Mouse (Mus musculus): ENCODE measurements around the gene Clstn3. TPM values are rescaled to one million over a fixed set of nuclear protein-coding genes. Genes with fewer than 3 reads are reported as not detected.
A peak's percentile ranks its signal among the peaks of the same experiment; 100 is the strongest.
"Not testable (repeated sequence)": the region's sequence is repeated elsewhere in the genome, so short reads cannot be mapped to it uniquely, and the experiment has no call there.

Clstn3 gene
- polyA plus RNA-seq, 1 experiment from 2014 or later = 6.4 TPM

DNA sequence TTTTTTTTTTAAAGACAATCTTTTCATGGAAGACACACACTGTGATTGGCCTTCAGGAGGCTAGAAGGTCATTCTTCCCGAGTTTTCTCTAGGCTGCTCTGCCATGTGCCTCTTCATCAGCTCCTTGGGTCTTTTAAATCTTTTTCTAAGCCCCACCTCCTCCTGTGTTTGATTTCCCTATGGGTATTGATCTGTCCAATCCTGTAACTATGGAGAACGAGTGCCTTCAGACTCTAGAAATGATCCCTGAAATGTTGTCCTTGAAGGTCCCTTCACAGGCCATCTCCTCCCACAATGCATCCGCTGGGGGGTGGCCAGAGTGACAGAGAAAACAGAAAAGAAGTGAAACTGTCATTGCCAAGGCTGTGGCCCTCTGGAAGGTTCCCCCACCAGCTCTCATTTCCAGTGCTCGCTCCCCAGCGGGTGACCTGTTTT lies 12.6 kb upstream of the Clstn3 start:
- no peak overlapping the region for H3K4me3 ChIP-seq (ENCODE audit: low read depth, low read length)
- no peaks in the 10 kb centered on the region for H3K27me3 ChIP-seq (ENCODE audit: control insufficient read depth, insufficient read depth, low read length)
- ATAC-seq (replicated peaks; ENCODE audit: insufficient number of reproducible peaks, low FRiP score, low TSS enrichment, low read depth) (no peak), DNase-seq (ENCODE audit: low spot score) (no peak)
- WGBS = 67% methylated on average over 5 of the region's 5 CpGs
- H3K36me3 ChIP-seq (replicated peaks; ENCODE audit: control insufficient read depth, insufficient read depth, low read depth, low read length) = no peaks in the 10 kb centered on the region
- H3K4me1 ChIP-seq (ENCODE audit: control insufficient read depth, insufficient read depth, low read length) = no peaks in the 10 kb centered on the region
- H3K4me2 ChIP-seq (ENCODE audit: low read depth, low read length) = no peak overlapping the region
- no peak overlapping the region for H3K9ac ChIP-seq (replicated peaks; ENCODE audit: low read length)
- H3K9me3 ChIP-seq (replicated peaks; ENCODE audit: control insufficient read depth, low read length) = no peaks in the 10 kb centered on the region
- H3K27ac ChIP-seq (replicated peaks; ENCODE audit: low read depth, low read length) = no peak overlapping the region

DNA sequence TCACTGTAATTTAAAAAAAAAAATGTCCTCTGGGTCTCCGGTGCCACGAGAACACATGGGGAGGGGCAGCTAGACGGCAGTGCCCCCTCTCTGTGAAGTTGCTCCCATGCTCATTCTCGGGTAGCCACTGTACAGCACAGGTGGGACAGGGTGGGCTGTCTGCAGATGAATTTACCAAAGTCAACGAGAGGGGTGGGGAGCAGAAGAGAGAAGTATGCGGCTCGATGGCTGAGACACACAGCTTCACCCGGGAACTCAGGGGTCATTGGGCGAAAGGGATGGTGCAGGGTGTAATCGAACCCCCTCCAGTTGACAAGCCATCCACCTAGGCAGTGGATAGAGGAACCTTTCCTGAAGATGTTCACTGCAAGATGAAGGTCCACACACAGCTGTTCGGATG lies 12.2 kb upstream of the Clstn3 start:
- no peak for ATAC-seq (replicated peaks; ENCODE audit: insufficient number of reproducible peaks, low FRiP score, low TSS enrichment, low read depth)
- no peak overlapping the region for H3K27ac ChIP-seq (replicated peaks; ENCODE audit: low read depth, low read length)
- H3K9me3 ChIP-seq (replicated peaks; ENCODE audit: control insufficient read depth, low read length) = no peaks in the 10 kb centered on the region
- no peaks in the 10 kb centered on the region for H3K27me3 ChIP-seq (ENCODE audit: control insufficient read depth, insufficient read depth, low read length)
- no peaks in the 10 kb centered on the region for H3K36me3 ChIP-seq (replicated peaks; ENCODE audit: control insufficient read depth, insufficient read depth, low read depth, low read length)
- H3K9ac ChIP-seq (replicated peaks; ENCODE audit: low read length) = no peak overlapping the region
- H3K4me1 ChIP-seq (ENCODE audit: control insufficient read depth, insufficient read depth, low read length) = no peaks in the 10 kb centered on the region
- 87% methylated on average over 11 of the region's 11 CpGs for WGBS
- no peak overlapping the region for H3K4me2 ChIP-seq (ENCODE audit: low read depth, low read length)
- H3K4me3 ChIP-seq (ENCODE audit: low read depth, low read length) = no peak overlapping the region
- no peak for DNase-seq (ENCODE audit: low spot score)

DNA sequence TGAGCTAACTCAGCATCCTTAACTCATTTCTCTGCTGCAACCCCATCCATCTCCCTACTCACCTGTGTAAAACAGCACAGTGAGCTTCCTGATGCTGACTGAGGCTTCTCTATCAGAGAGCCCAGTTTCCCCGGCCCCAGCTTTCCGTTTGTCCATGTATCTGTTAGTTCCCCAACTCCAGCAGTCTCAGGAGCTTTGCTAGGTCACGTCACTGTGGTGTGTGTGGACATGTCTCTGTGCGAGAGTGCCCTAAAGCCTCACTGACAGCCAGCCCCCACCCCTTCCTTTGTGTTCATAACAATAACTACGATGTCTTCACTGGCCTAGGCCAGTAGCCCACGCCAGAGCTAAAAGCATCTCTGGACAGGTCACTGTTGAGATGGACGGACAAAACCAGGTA lies 11.6 kb upstream of the Clstn3 start:
- H3K27me3 ChIP-seq (ENCODE audit: control insufficient read depth, insufficient read depth, low read length) = no peaks in the 10 kb centered on the region
- no peaks in the 10 kb centered on the region for H3K4me1 ChIP-seq (ENCODE audit: control insufficient read depth, insufficient read depth, low read length)
- no peak overlapping the region for H3K4me2 ChIP-seq (ENCODE audit: low read depth, low read length)
- no peak overlapping the region for H3K27ac ChIP-seq (replicated peaks; ENCODE audit: low read depth, low read length)
- DNase-seq (ENCODE audit: low spot score) (no peak), ATAC-seq (replicated peaks; ENCODE audit: insufficient number of reproducible peaks, low FRiP score, low TSS enrichment, low read depth) (no peak)
- 84% methylated on average over 7 of the region's 7 CpGs for WGBS
- no peaks in the 10 kb centered on the region for H3K9me3 ChIP-seq (replicated peaks; ENCODE audit: control insufficient read depth, low read length)
- H3K36me3 ChIP-seq (replicated peaks; ENCODE audit: control insufficient read depth, insufficient read depth, low read depth, low read length) = no peaks in the 10 kb centered on the region
- H3K9ac ChIP-seq (replicated peaks; ENCODE audit: low read length) = no peak overlapping the region
- H3K4me3 ChIP-seq (ENCODE audit: low read depth, low read length) = no peak overlapping the region

DNA sequence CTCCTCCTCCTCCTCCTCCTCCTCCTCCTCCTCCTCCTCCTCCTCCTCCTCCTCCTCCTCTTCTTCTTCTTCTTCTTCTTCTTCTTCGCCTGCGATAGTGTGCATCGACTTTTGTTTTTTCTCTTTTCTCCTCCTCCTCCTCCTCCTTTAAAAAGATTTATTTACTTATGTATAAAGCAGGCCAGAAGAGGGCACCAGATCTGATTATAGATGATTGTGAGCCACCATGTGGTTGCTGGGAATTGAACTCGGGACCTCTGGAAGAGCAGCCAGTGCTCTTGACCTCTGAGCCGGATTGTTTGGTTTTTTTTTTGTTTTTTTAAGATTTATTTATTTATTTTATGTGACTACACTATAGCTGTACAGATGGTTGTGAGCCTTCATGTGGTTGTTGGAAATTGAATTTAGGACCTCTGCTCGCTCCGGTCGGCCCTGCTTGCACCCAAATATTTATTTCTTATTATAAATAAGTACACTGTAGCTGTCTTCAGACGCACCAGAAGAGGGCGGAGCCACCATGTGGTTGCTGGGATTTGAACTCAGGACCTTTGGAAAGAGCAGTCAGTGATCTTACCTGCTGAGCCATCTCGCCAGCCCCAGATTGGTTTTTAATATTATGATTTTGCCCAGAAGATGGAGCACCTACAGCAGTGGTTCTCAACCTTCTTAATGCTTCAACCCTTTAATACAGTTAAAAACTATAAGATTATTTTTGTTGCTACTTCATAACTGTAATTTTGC lies 10.9 kb upstream of the Clstn3 start:
- DNase-seq (ENCODE audit: low spot score); H3K27me3 ChIP-seq (ENCODE audit: control insufficient read depth, insufficient read depth, low read length); H3K27ac ChIP-seq (replicated peaks; ENCODE audit: low read depth, low read length); H3K4me1 ChIP-seq (ENCODE audit: control insufficient read depth, insufficient read depth, low read length); H3K4me2 ChIP-seq (ENCODE audit: low read depth, low read length); H3K9ac ChIP-seq (replicated peaks; ENCODE audit: low read length); H3K9me3 ChIP-seq (replicated peaks; ENCODE audit: control insufficient read depth, low read length); H3K36me3 ChIP-seq (replicated peaks; ENCODE audit: control insufficient read depth, insufficient read depth, low read depth, low read length); H3K4me3 ChIP-seq (ENCODE audit: low read depth, low read length); ATAC-seq (replicated peaks; ENCODE audit: insufficient number of reproducible peaks, low FRiP score, low TSS enrichment, low read depth): not testable (repeated sequence)
- WGBS = 90% methylated on average over 8 of the region's 11 CpGs

DNA sequence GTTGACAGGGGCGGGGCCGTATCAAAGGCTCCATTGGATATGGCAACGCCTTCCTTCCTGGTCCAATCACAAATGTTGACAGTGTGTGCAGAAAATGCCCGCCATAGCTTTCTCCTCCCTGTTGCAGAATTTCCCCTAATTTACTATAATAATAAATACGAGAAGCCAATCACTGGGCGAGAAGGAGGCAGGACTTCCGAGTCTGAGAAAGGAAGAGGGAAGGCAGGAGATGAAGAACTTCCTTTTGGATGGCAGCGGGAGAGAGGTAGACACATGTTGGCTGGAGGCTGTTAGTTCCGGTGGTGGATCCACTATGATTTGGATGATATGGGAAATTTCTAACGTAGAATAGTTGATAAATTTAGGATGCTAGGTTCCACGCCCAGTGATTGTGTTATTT lies 10.0 kb upstream of the Clstn3 start:
- Histone ChIP-seq H3K27ac (replicated peaks; ENCODE audit: low read depth, low read length) (no peak overlapping the region), H3K27me3 (ENCODE audit: control insufficient read depth, insufficient read depth, low read length) (no peaks in the 10 kb centered on the region), H3K9ac (replicated peaks; ENCODE audit: low read length) (no peak overlapping the region), H3K9me3 (replicated peaks; ENCODE audit: control insufficient read depth, low read length) (no peaks in the 10 kb centered on the region), H3K4me3 (ENCODE audit: low read depth, low read length) (no peak overlapping the region), H3K4me1 (ENCODE audit: control insufficient read depth, insufficient read depth, low read length) (no peaks in the 10 kb centered on the region), H3K4me2 (ENCODE audit: low read depth, low read length) (no peak overlapping the region), H3K36me3 (replicated peaks; ENCODE audit: control insufficient read depth, insufficient read depth, low read depth, low read length) (no peaks in the 10 kb centered on the region)
- no peak for ATAC-seq (replicated peaks; ENCODE audit: insufficient number of reproducible peaks, low FRiP score, low TSS enrichment, low read depth)
- 83% methylated on average over 11 of the region's 11 CpGs for WGBS
- no peak for DNase-seq (ENCODE audit: low spot score)

DNA sequence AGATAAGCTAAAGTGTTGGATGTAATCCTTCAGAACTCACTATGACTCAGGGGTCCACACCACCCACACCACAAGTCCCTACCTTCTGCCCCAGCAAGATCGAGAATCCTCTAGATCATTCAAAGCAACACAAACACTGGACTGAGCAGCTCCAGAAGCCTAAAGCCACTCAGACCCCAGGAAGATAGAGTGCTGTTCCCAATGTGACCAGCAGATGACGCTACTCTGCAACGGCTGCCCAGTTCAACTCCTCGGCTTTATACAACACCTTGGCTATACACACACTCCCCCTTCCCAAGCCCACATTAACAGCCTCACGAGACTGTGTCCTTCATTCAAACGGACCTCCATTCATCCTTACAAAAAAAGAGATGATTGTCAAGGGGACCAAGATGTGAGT lies 8.2 kb upstream of the Clstn3 start:
- Histone ChIP-seq H3K9ac (replicated peaks; ENCODE audit: low read length) (no peak overlapping the region), H3K27me3 (ENCODE audit: control insufficient read depth, insufficient read depth, low read length) (no peaks in the 10 kb centered on the region), H3K27ac (replicated peaks; ENCODE audit: low read depth, low read length) (no peak overlapping the region), H3K4me2 (ENCODE audit: low read depth, low read length) (no peak overlapping the region), H3K36me3 (replicated peaks; ENCODE audit: control insufficient read depth, insufficient read depth, low read depth, low read length) (no peaks in the 10 kb centered on the region), H3K9me3 (replicated peaks; ENCODE audit: control insufficient read depth, low read length) (no peaks in the 10 kb centered on the region), H3K4me1 (ENCODE audit: control insufficient read depth, insufficient read depth, low read length) (no peaks in the 10 kb centered on the region), H3K4me3 (ENCODE audit: low read depth, low read length) (no peak overlapping the region)
- WGBS = 37% methylated on average over 6 of the region's 6 CpGs
- no peak for ATAC-seq (replicated peaks; ENCODE audit: insufficient number of reproducible peaks, low FRiP score, low TSS enrichment, low read depth)
- DNase-seq (ENCODE audit: low spot score) = peak; percentile 7

DNA sequence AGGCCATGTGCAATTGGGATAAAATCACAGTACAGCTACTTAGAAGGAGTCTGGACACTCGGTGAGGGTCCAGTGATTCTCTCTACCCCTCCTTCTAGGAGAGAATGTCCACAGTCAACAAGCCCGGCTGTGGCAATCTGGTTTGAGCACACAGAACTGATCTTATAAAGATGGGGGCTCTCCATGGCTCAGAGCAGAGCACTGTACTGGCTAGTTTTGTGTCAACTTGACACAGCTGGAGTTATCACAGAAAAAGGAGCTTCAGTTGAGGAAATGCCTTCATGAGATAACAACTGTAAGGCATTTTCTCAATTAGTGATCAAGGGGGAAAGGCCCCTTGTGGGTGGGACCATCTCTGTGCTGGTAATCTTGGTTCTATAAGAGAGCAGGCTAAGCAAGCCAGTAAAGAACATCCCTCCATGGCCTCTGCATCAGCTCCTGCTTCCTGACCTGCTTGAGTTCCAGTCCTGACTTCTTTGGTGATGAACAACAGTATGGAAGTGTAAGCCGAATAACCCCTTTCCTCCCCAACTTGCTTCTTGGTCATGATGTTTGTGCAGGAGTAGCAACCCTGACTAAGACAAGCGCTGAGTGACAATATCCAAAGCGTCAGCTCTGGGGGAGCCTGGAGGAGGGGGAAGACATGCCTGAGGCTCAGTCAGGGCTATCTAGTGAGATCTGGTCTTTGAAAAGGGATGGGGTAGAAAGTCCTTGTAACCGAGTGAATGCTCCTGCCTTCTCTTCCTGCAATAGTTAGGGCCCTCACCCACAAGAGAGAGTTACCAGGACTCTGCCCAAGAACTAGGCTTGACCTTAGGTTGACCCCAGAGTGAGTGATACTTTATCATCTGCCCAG lies 7.4 kb upstream of the Clstn3 start:
- not testable (repeated sequence) for H3K4me1 ChIP-seq (ENCODE audit: control insufficient read depth, insufficient read depth, low read length); H3K27ac ChIP-seq (replicated peaks; ENCODE audit: low read depth, low read length); DNase-seq (ENCODE audit: low spot score); H3K4me3 ChIP-seq (ENCODE audit: low read depth, low read length); H3K9me3 ChIP-seq (replicated peaks; ENCODE audit: control insufficient read depth, low read length); H3K36me3 ChIP-seq (replicated peaks; ENCODE audit: control insufficient read depth, insufficient read depth, low read depth, low read length); H3K4me2 ChIP-seq (ENCODE audit: low read depth, low read length); H3K9ac ChIP-seq (replicated peaks; ENCODE audit: low read length); ATAC-seq (replicated peaks; ENCODE audit: insufficient number of reproducible peaks, low FRiP score, low TSS enrichment, low read depth); H3K27me3 ChIP-seq (ENCODE audit: control insufficient read depth, insufficient read depth, low read length)
- WGBS = 78% methylated on average over 6 of the region's 6 CpGs

DNA sequence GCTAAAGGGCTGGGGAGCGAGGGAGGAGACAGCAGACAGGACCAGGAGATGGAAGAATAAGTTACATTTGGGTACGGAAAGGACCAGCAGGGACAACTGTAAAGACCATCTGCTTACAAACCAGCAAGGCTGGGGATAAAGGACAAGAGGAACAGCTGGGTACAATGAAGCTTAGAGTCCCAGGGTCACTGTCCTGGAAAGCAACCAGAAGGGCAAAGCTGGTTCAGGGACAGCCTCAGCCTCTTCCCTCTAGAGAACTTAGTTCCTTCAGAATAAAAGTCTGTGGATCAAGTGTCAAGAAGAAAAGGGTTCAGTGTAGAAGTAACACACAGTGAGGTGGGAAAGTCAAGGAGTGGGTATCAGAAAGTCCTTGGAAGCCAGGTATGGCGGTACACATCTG lies 6.5 kb upstream of the Clstn3 start:
- Histone ChIP-seq H3K36me3 (replicated peaks; ENCODE audit: control insufficient read depth, insufficient read depth, low read depth, low read length) (no peaks in the 10 kb centered on the region), H3K27me3 (ENCODE audit: control insufficient read depth, insufficient read depth, low read length) (no peaks in the 10 kb centered on the region), H3K9ac (replicated peaks; ENCODE audit: low read length) (no peak overlapping the region), H3K4me3 (ENCODE audit: low read depth, low read length) (no peak overlapping the region), H3K9me3 (replicated peaks; ENCODE audit: control insufficient read depth, low read length) (no peaks in the 10 kb centered on the region), H3K27ac (replicated peaks; ENCODE audit: low read depth, low read length) (no peak overlapping the region), H3K4me2 (ENCODE audit: low read depth, low read length) (no peak overlapping the region), H3K4me1 (ENCODE audit: control insufficient read depth, insufficient read depth, low read length) (no peaks in the 10 kb centered on the region)
- ATAC-seq (replicated peaks; ENCODE audit: insufficient number of reproducible peaks, low FRiP score, low TSS enrichment, low read depth) = no peak
- no peak for DNase-seq (ENCODE audit: low spot score)
- 90% methylated on average over 3 of the region's 3 CpGs for WGBS

Data from embryonic facial prominence, embryonic 11.5 days (tissue).